Mouse (Mus musculus): ENCODE measurements around the gene Kctd13. TPM values are rescaled to one million over a fixed set of nuclear protein-coding genes. Genes with fewer than 3 reads are reported as not detected.
A peak's percentile ranks its signal among the peaks of the same experiment; 100 is the strongest.

Gene Kctd13
- polyA plus RNA-seq, 1 experiment, result not detected

GRCm38 (mm10) chr7:126950647-126951615 is 22.3 kb downstream of the Kctd13 start:
- Histone ChIP-seq H3K27ac (ENCODE audit: insufficient read depth, low read depth, low read length) (peak overlapping the region; percentile 95), H3K4me3 (ENCODE audit: insufficient read depth, low read depth, low read length) (peak overlapping the region; percentile 81), H3K4me1 (ENCODE audit: control insufficient read depth, insufficient read depth, low read length) (peaks cover 43% of the 10 kb centered on the region)
- 2% methylated on average over 26 of the region's 26 CpGs for WGBS
- TF ChIP-seq CTCF (IDR thresholded peaks at IDR 0.05; ENCODE audit: insufficient read depth, low read depth, low read length) (no peak), POLR2A (IDR thresholded peaks at IDR 0.05; ENCODE audit: insufficient read depth, low read depth, low read length) (no peak)

- Histone ChIP-seq H3K27ac (ENCODE audit: insufficient read depth, low read depth, low read length) (no peak overlapping the region; the same call in 1 of the 2 replicates), H3K4me3 (ENCODE audit: insufficient read depth, low read depth, low read length) (peak overlapping the region; percentile 81), H3K4me1 (ENCODE audit: control insufficient read depth, insufficient read depth, low read length) (peaks cover 38% of the 10 kb centered on the region)
- no peak for TF ChIP-seq POLR2A (IDR thresholded peaks at IDR 0.05; ENCODE audit: insufficient read depth, low read depth, low read length)
- TF ChIP-seq CTCF (IDR thresholded peaks at IDR 0.05; ENCODE audit: insufficient read depth, low read depth, low read length), result no peak
- WGBS, result 11% methylated on average over 4 of the region's 4 CpGs
Measured at GRCm38 (mm10) chr7:126951741-126952140, 23.1 kb downstream of the Kctd13 start.

- Histone ChIP-seq H3K4me3 (ENCODE audit: insufficient read depth, low read depth, low read length) (0 out of 2 replicates have a peak overlapping the region, but pooled peaks have one; percentile 9), H3K27ac (ENCODE audit: insufficient read depth, low read depth, low read length) (no peak overlapping the region), H3K4me1 (ENCODE audit: control insufficient read depth, insufficient read depth, low read length) (peaks cover 36% of the 10 kb centered on the region)
- TF ChIP-seq CTCF (IDR thresholded peaks at IDR 0.05; ENCODE audit: insufficient read depth, low read depth, low read length) (no peak), POLR2A (IDR thresholded peaks at IDR 0.05; ENCODE audit: insufficient read depth, low read depth, low read length) (no peak)
- 2% methylated on average over 8 of the region's 8 CpGs for WGBS
Measured at GRCm38 (mm10) chr7:126952646-126953045, 24.0 kb downstream of the Kctd13 start.

GRCm38 (mm10) chr7:126955125-126955524 is 26.4 kb downstream of the Kctd13 start:
- no peak overlapping the region for H3K27ac ChIP-seq (ENCODE audit: insufficient read depth, low read depth, low read length)
- H3K4me1 ChIP-seq (ENCODE audit: control insufficient read depth, insufficient read depth, low read length), result peaks cover 19% of the 10 kb centered on the region
- WGBS, result 59% methylated on average over 3 of the region's 3 CpGs
- no peak overlapping the region for H3K4me3 ChIP-seq (ENCODE audit: insufficient read depth, low read depth, low read length)
- TF ChIP-seq CTCF (IDR thresholded peaks at IDR 0.05; ENCODE audit: insufficient read depth, low read depth, low read length) (no peak), POLR2A (IDR thresholded peaks at IDR 0.05; ENCODE audit: insufficient read depth, low read depth, low read length) (no peak)

- Histone ChIP-seq H3K27ac (ENCODE audit: insufficient read depth, low read depth, low read length) (no peak overlapping the region), H3K4me3 (ENCODE audit: insufficient read depth, low read depth, low read length) (no peak overlapping the region), H3K4me1 (ENCODE audit: control insufficient read depth, insufficient read depth, low read length) (no peaks in the 10 kb centered on the region)
- WGBS, result 70% methylated on average over 9 of the region's 9 CpGs
- TF ChIP-seq CTCF (IDR thresholded peaks at IDR 0.05; ENCODE audit: insufficient read depth, low read depth, low read length), result no peak
- no peak for TF ChIP-seq POLR2A (IDR thresholded peaks at IDR 0.05; ENCODE audit: insufficient read depth, low read depth, low read length)
Measured at GRCm38 (mm10) chr7:126959780-126960179, 31.1 kb downstream of the Kctd13 start.

- H3K4me1 ChIP-seq (ENCODE audit: control insufficient read depth, insufficient read depth, low read length), result no peaks in the 10 kb centered on the region
- 87% methylated on average over 5 of the region's 5 CpGs for WGBS
- TF ChIP-seq POLR2A (IDR thresholded peaks at IDR 0.05; ENCODE audit: insufficient read depth, low read depth, low read length), result no peak
- no peak for TF ChIP-seq CTCF (IDR thresholded peaks at IDR 0.05; ENCODE audit: insufficient read depth, low read depth, low read length)
- no peak overlapping the region for H3K27ac ChIP-seq (ENCODE audit: insufficient read depth, low read depth, low read length)
- no peak overlapping the region for H3K4me3 ChIP-seq (ENCODE audit: insufficient read depth, low read depth, low read length)
Measured at GRCm38 (mm10) chr7:126961095-126961494, 32.4 kb downstream of the Kctd13 start.

GRCm38 (mm10) chr7:126961965-126962364 is 33.3 kb downstream of the Kctd13 start:
- TF ChIP-seq CTCF (IDR thresholded peaks at IDR 0.05; ENCODE audit: insufficient read depth, low read depth, low read length) (no peak), POLR2A (IDR thresholded peaks at IDR 0.05; ENCODE audit: insufficient read depth, low read depth, low read length) (no peak)
- Histone ChIP-seq H3K4me1 (ENCODE audit: control insufficient read depth, insufficient read depth, low read length) (no peaks in the 10 kb centered on the region), H3K4me3 (ENCODE audit: insufficient read depth, low read depth, low read length) (no peak overlapping the region), H3K27ac (ENCODE audit: insufficient read depth, low read depth, low read length) (no peak overlapping the region)
- WGBS, result 86% methylated on average over 4 of the region's 4 CpGs

GRCm38 (mm10) chr7:126963548-126964286 is 35.0 kb downstream of the Kctd13 start:
- TF ChIP-seq POLR2A (IDR thresholded peaks at IDR 0.05; ENCODE audit: insufficient read depth, low read depth, low read length), result no peak
- TF ChIP-seq CTCF (IDR thresholded peaks at IDR 0.05; ENCODE audit: insufficient read depth, low read depth, low read length), result no peak
- Histone ChIP-seq H3K27ac (ENCODE audit: insufficient read depth, low read depth, low read length) (no peak overlapping the region), H3K4me1 (ENCODE audit: control insufficient read depth, insufficient read depth, low read length) (no peaks in the 10 kb centered on the region), H3K4me3 (ENCODE audit: insufficient read depth, low read depth, low read length) (no peak overlapping the region)
- 35% methylated on average over 19 of the region's 19 CpGs for WGBS

- TF ChIP-seq POLR2A (IDR thresholded peaks at IDR 0.05; ENCODE audit: insufficient read depth, low read depth, low read length) (no peak), CTCF (IDR thresholded peaks at IDR 0.05; ENCODE audit: insufficient read depth, low read depth, low read length) (no peak)
- Histone ChIP-seq H3K27ac (ENCODE audit: insufficient read depth, low read depth, low read length) (no peak overlapping the region), H3K4me1 (ENCODE audit: control insufficient read depth, insufficient read depth, low read length) (no peaks in the 10 kb centered on the region), H3K4me3 (ENCODE audit: insufficient read depth, low read depth, low read length) (no peak overlapping the region)
- 42% methylated on average over 3 of the region's 3 CpGs for WGBS
Measured at GRCm38 (mm10) chr7:126965568-126965967, 36.9 kb downstream of the Kctd13 start.
